Mouse (Mus musculus) ES-E14 (cell line): ENCODE measurements around the gene Pik3cd.

Source experiments
- CHD2 ChIP-seq: IDR thresholded peaks from 2 replicates; pipeline ENCODE4 v1.6.1; 2014; ENCODE audit warnings: mild to moderate bottlenecking, low read depth, low read length, inconsistent platforms
- HCFC1 ChIP-seq: IDR thresholded peaks from 2 replicates; pipeline ENCODE4 v1.6.1; 2012; ENCODE audit warnings: low read length, inconsistent platforms, borderline replicate concordance; ENCODE audit not compliant: insufficient read depth

GRCm38 (mm10) chr4:149711485-149711884 lies 9.1 kb upstream of the Pik3cd start:
- TF ChIP-seq CHD2 (no peak), HCFC1 (no peak)
